Mouse (Mus musculus) lung, postnatal 14 days (tissue): ENCODE data around the gene Ppm1l.
"Not testable (repeated sequence)": the region's sequence is repeated elsewhere in the genome, so short reads cannot be mapped to it uniquely, and the experiment has no call there.

Experiments used
- DNase-seq: peaks from one replicate; pipeline ENCODE4 v3.0.0; 2021

The Ppm1l gene

GRCm38 (mm10) chr3:69548704-69549455 lies 232.2 kb downstream of the Ppm1l start:
- no peak for DNase-seq

GRCm38 (mm10) chr3:69549602-69550001 lies 232.9 kb downstream of the Ppm1l start:
- DNase-seq: no peak

GRCm38 (mm10) chr3:69555511-69555910 lies 238.8 kb downstream of the Ppm1l start:
- DNase-seq: no peak

GRCm38 (mm10) chr3:69556092-69556778 lies 239.6 kb downstream of the Ppm1l start:
- DNase-seq: no peak

- DNase-seq: no peak
Observed at GRCm38 (mm10) chr3:69559316-69559974, 242.8 kb downstream of the Ppm1l start.

- DNase-seq: no peak
Observed at GRCm38 (mm10) chr3:69559975-69560330, 243.3 kb downstream of the Ppm1l start.

GRCm38 (mm10) chr3:69561686-69562085 lies 245.0 kb downstream of the Ppm1l start:
- no peak for DNase-seq

- no peak for DNase-seq
Observed at GRCm38 (mm10) chr3:69563406-69563805, 246.7 kb downstream of the Ppm1l start.

GRCm38 (mm10) chr3:69565586-69565985 lies 248.9 kb downstream of the Ppm1l start:
- DNase-seq: not testable (repeated sequence)

GRCm38 (mm10) chr3:69572561-69572960 lies 255.9 kb downstream of the Ppm1l start:
- DNase-seq: no peak

GRCm38 (mm10) chr3:69575577-69575976 lies 258.9 kb downstream of the Ppm1l start:
- DNase-seq: no peak

GRCm38 (mm10) chr3:69576715-69577114 lies 260.1 kb downstream of the Ppm1l start:
- no peak for DNase-seq

GRCm38 (mm10) chr3:69578791-69579190 lies 262.1 kb downstream of the Ppm1l start:
- no peak for DNase-seq

GRCm38 (mm10) chr3:69583798-69584197 lies 267.1 kb downstream of the Ppm1l start:
- no peak for DNase-seq

- peak; percentile 3 for DNase-seq
Observed at GRCm38 (mm10) chr3:69588101-69588760, 271.6 kb downstream of the Ppm1l start.

GRCm38 (mm10) chr3:69593426-69593825 lies 276.8 kb downstream of the Ppm1l start:
- no peak for DNase-seq

GRCm38 (mm10) chr3:69594071-69594470 lies 277.4 kb downstream of the Ppm1l start:
- no peak for DNase-seq

GRCm38 (mm10) chr3:69596116-69596515 lies 279.5 kb downstream of the Ppm1l start:
- no peak for DNase-seq

- no peak for DNase-seq
Observed at GRCm38 (mm10) chr3:69597211-69597610, 280.6 kb downstream of the Ppm1l start.

GRCm38 (mm10) chr3:69597816-69598215 lies 281.2 kb downstream of the Ppm1l start:
- DNase-seq: no peak

GRCm38 (mm10) chr3:69598261-69599165 lies 281.9 kb downstream of the Ppm1l start, which contains the start of gene B3galnt1:
TSS of gene B3galnt1 (minus strand) at chr3:69598960.
- DNase-seq: peak; percentile 64

- peak; percentile 1 for DNase-seq
Observed at GRCm38 (mm10) chr3:69599166-69599500, 282.5 kb downstream of the Ppm1l start.
